Mouse (Mus musculus) leukemia stem cell, adult 10-12 weeks (primary cell): ENCODE measurements around the gene Gm10273. TPM values are rescaled to one million over a fixed set of nuclear protein-coding genes. Genes with fewer than 3 reads are reported as not detected.

Experiments
- polyA plus RNA-seq: library from polyadenylated mRNA; stranded (reverse); fragments of >175 nt; gene quantifications from 2 replicates; pipeline ENCODE4 v1.2.3, GENCODE M21; 2012; ENCODE audit warnings: low replicate concordance

The Gm10273 gene
- 0.88 TPM in 1 of 2 replicates, not detected in the other for polyA plus RNA-seq

GRCm38 (mm10) chr10:59395461-59395860, at the start of gene Gm10273:
TSS of gene Gm10273 (plus strand) at chr10:59395632.

GRCm38 (mm10) chr10:59402899-59403792, 7.7 kb downstream of the Gm10273 start, which contains the start of gene Pla2g12b:
TSS of gene Pla2g12b (plus strand) at chr10:59403660.

GRCm38 (mm10) chr10:59441735-59442134, 46.3 kb downstream of the Gm10273 start, which contains the start of gene Oit3:
TSS of gene Oit3 (minus strand) at chr10:59441778.

Other genes starting within 250 kb of the Gm10273 start
- gene Sept10, start 173.8 kb upstream of the Gm10273 start, polyA plus RNA-seq = 0.22 TPM in 1 of 2 replicates, not detected in the other
- gene Sowahc, start 173.7 kb upstream of the Gm10273 start, polyA plus RNA-seq = 0.89 and 1.4 TPM in 2 replicates
- 0.77 and 1.9 TPM in 2 replicates for gene P4ha1, start 72.3 kb upstream of the Gm10273 start, polyA plus RNA-seq
- not detected in 2 replicates for gene Pla2g12b, start 8.0 kb downstream of the Gm10273 start, polyA plus RNA-seq
- gene Oit3, start 46.1 kb downstream of the Gm10273 start, polyA plus RNA-seq = 0.20 TPM in 1 of 2 replicates, not detected in the other
- gene Gm10322, start 220.4 kb downstream of the Gm10273 start, polyA plus RNA-seq = not detected in 2 replicates
- gene Mcu, start 221.1 kb downstream of the Gm10273 start, polyA plus RNA-seq = 1.9 and 7.0 TPM in 2 replicates